Mouse (Mus musculus): ENCODE data around the gene Ulk4.

The Ulk4 gene

GRCm38 (mm10) chr9:121001681-121002540, 275.1 kb downstream of the Ulk4 start:
- no peak for DNase-seq

DNA sequence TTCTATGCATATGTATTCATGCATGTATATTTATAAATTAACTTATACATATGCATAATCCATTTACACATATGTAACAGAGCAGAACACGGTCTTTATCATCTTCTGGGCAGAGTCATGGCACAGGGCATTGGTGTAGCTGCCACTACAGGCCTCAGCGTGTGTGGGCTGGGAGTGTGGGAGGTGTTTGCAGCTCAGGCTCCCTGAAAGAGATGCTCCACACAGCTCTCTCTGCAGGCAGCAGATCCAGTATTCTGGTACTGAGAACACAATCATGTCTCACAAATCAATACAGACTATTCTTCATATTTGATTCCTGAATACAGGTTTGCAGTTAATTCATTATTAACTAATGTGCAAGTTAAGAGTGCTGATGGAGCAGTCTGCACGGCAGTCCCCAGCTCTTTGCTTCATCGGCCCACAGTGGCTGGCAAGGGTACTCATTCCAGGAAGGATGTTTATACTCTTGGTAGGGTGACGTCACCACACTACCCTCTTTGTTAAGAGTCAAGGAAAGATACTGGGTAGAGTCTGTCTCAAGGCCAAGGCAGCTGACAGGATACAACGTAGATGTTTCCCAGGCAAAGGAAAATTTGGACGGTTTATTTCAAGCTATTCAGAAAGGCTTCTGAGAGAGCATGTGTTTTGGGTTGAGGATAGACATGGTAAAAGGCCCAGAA, 276.2 kb downstream of the Ulk4 start:
- no peak for DNase-seq

DNA sequence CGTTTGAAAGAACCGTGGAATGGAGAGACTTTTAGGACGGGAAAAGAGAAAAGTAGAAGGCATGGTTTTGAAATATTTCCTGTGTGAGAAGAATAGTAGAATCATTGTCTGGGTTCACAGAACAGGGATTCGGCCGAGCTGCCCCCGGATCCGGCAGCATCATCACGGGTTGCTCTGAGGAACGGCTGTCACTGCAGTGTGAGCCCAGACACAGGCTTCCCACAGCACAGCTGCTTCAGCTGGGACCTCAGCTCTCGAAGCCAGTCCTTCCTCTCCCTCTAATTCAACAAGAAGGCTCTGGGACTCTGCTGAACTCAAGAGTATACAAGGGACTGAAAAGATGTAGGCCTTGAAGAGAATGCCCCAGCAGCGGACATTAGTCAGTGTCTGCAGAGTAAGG, 278.3 kb downstream of the Ulk4 start:
- DNase-seq = no peak

DNA sequence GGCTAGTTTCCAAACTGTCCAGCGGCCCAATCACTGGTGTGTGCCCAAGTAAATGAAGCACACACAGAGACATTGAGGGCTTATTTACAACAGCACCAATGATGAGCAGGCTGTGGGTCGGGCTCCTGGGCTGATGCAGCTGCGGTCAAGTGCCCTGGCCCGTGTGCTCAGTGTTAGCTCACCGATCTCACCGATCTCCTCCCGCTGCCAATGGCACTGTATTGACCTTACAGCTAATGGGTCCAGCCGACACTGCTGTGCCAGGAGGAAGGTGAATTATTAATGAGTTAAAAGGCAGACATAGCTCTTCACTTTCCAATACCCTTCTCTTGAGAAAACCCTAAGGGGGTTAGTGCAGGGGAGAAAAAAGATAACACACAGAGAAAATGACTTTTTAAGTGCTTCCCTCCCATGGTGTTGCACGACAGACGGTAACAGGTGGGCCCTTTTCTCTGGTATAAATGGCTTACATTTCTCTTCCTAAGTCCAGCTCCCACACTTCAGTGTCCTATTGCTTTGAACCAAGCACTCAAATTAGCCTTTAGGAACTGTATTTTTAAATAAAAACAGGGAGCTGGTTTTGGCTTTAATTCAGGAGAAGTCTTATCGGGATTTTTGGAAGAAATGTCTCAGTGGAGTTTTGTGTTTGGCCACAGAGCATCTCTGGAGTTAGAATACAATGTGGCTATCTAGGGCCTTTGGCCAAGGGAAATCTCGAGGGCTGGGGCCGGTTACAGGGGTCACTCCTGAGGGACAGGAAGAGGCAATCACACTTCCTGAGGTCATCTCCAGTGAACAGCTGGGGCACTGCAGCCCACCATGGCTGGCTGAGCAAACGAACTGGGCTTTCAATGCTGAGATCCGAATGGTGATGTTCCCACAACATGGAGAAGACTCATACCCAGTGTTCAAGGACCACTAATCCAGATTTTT, 282.5 kb downstream of the Ulk4 start:
- no peak for DNase-seq

DNA sequence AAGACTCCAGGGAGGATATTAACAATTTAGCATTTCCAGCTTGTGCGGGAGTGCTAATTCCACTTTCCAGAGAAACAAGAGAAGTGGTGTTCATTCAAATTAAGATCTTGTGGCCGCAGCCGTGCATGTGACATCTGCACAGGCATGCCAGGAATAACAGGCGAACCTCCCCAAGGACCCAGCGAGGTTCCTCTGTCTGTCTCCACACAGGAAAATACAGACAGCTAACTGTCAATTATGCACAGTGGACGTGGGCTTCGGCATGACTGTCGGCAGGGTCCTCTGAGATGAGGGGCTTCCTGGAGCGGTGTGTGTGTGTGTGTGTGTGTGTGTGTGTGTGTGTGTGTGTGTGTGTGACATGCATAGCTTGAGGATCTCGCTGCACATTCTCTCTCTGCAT, 284.0 kb downstream of the Ulk4 start:
- DNase-seq = peak; percentile 56

DNA sequence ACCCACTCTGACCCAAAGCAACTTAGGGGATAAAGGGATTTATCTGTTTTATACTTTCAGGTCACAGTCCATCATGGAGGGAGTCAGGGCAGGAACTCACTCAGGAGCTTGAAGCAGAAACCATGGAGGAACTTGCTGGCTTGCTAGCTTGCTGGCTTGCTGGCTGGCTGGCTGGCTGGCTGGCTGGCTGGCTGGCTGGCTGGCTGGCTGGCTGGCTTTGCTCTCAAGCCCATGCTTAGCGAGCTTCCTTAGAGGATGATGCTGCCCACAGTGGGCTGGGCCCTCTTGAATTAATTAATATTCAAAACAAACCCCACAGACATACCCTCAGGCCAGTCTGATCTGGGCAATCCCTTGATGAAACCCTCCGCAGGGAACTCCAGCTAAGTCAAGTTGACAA, 285.2 kb downstream of the Ulk4 start:
- DNase-seq = no peak

GRCm38 (mm10) chr9:120989806-120990700, 286.9 kb downstream of the Ulk4 start:
- DNase-seq = peak; percentile 78

- DNase-seq = no peak
Measured at GRCm38 (mm10) chr9:120988088-120988487, 288.9 kb downstream of the Ulk4 start.

DNA sequence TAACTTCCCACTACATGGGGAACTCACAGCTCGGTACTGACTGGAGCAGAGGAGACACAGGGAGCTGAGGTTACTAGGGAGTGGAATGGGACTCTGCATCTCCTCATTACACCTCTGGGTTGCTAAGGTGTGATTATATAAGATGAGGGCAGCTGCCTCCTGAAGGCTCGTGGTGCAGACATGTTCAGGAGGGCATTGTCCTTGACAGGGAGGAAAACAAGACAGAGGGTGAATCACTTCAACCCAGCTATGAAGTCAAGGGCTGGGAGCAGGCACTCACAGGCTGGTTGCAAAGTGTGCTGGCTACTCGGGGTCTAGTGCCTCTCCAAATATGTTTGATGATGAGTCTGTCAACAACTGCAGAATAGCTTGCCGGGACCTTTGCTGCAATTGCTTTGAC, 290.0 kb downstream of the Ulk4 start:
- DNase-seq = no peak

DNA sequence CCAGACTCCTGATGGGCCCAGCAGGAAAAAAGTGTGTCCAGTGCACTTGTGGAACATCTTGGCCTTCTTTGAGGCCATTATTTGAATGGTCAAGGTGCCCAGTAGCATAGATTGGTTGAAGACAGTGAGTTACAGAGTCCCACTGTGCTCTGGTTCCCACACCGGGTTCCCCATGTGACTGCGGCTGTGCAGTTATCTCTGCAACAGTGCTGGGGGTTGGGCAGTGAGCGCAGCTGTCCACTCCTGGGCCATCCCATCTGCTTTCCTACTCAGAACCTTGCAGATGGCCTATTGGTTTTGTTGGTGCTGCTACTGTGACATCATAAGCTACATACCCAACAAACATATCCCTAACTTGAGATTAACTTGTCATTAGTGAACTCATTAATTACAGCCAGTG, 290.7 kb downstream of the Ulk4 start:
- DNase-seq = no peak

DNA sequence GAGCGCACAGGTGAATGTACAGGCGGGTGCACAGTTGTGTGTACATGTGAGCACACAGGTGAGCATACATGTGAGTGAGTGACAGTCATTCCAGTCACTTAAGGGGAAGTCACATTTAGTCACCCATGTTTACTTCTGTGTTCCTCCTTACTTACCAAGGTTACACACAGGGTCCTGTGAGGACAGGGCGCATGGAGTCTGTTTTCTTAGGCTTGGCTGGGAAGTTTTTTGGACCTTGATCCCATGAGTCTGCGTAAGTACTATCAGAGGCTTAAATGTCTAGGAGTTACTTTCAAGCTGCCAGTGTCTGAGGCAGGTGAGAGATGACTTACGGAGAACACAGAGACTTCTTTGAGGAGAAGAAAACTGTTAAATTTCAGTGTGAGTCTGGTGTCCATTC, 291.5 kb downstream of the Ulk4 start:
- DNase-seq = no peak

- no peak for DNase-seq
Measured at GRCm38 (mm10) chr9:120985009-120985408, 292.0 kb downstream of the Ulk4 start.

DNA sequence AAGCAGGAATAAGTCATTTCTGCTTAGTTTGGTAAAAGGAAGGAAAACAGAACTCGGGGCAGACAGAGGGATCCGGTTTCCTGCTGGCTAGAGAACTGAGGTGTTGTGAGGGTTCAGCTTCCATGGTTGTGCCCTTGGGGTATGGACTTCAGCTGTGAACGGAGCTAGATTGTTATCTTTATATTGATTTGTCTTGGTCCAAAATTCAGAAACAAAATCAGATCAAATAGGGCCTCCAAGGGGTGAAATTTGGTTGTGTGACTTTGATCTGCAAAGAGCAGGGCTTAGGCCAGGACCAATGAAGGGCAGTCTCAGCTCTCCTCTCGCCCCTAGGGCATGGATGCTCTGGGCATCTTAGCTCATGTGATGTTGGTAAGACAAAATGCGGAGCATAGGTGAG, 292.5 kb downstream of the Ulk4 start:
- no peak for DNase-seq

DNA sequence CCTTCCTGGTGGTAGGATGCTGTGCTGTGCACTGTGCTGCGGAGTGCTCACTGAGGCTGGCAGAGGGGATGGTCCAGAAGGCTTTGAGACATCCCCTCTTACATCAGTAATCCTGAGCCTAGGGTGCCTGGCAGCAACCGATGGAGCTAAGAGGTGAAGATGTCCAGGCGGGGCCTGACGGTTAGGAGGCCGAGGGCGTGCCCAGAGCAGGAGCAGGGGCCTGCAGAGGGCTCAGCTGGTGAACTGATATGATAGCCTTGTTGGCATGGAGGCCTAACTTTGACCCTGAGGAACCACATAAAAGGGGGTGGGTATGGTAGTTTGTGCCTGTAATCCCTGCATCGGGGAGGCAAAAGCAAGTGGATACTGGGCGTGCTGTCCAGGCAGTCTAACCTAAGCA, 293.1 kb downstream of the Ulk4 start:
- DNase-seq = no peak

DNA sequence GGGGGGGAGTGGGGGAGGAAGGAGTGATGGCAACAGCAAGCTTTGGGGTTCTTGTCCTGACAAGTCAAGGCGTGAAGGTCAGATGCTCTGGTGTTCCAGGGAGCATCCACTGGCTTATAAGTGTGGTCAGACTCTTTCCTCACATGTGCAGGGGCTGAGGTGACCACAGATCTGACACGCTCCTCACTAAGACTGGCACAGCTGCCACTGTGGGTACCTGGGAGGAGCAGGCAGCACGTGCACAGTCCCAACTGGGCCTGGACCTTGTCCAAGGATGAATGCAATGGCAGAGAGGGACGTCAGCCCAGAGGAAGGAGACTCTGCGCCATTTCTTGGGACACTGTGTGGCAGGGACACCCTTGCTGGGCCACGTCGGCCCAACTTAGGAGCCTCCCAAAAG, 295.2 kb downstream of the Ulk4 start:
- no peak for DNase-seq

DNA sequence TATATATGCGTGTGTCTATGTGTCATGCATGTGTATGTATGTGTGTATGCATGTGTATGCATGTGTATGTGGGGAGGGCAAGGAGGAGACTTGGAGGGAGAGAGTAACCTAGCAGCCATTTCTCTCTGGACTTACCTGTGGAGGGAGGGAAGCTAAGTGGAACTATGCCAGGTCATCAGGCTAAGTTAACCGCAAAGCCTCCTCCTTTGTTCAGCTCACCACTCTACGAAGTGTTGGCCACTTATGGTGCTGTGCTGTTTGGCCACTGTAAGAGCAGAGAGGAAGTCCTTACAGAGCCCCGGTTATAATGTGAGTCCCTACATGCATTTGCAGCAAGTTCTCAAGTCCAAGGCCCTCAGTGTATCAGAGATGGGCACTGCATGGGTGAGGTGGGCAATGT, 300.1 kb downstream of the Ulk4 start:
- DNase-seq = no peak

- peak; percentile 43 for DNase-seq
Measured at GRCm38 (mm10) chr9:120976158-120976557, 300.8 kb downstream of the Ulk4 start.

- no peak for DNase-seq
Measured at GRCm38 (mm10) chr9:120974209-120974608, 302.8 kb downstream of the Ulk4 start.

DNA sequence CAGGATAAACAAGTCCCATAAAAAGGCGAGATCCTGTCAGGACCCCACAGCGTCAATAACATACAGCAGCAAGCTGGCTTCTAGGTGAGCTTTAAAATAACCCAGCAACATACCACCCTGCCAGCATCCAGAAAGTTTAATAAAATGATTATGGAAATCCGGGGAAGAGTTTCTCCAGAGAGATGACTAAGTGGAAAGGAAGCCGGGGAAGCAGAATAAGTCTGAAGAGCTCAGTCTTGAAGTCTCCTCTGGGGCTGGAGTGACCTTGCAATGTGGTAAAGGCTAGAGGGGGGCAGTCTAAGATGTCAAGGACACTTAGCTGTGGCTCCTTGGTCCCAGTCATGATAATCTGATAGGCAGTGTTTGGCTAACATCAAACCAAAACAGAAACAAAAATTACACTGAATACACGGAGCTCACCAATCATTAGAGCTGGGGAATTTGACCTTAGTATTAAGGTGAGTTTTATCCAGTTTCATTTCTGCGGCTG, 303.9 kb downstream of the Ulk4 start:
- DNase-seq = no peak

DNA sequence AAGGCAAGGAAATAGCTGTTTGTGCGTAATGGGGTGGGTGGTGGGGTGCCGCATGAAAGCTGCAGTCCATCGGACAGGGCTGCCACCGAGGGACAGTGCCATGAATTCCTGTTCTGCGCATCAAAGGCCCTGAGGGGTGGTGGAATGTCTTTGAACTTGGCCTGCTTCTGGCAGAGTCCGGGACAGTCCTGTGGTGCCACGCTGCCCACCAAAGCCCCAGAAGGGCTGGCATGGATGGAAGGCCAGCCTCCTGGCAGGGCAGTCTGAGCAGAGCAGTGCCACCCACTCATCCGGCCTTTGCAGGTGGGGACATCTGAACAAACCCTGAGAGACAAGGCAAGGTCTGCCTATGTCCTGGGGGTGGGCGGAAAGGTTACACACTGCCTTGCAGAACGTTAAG, 312.0 kb downstream of the Ulk4 start:
- DNase-seq = no peak

DNA sequence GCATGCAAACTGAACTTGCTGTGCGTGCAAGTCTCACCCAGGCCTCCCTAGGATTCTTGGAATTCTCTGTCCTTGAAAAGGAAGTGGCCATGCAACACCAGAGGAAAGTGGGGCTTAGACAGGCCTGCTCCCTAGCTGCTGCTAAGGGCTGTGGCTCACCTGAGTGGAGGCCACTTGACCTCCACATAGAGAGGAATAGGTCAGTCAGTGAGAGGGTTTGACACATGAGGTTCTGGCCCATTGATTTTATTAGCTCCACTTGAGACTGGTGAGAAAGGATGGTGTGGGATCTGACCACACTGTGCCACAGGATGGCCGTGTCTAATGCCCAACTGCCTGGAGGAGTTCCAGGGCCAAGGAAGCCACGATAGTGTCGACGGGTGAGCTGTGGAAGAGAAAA, 312.8 kb downstream of the Ulk4 start:
- no peak for DNase-seq

- no peak for DNase-seq
Measured at GRCm38 (mm10) chr9:120963720-120964119, 313.3 kb downstream of the Ulk4 start.

Data from retina, postnatal 1 day (tissue).